9 mouse cellular contexts compared by ENCODE assay signal in genomic region chr2:124298351-124298750, GRCm38 (mm10).
DNase-seq lines count a peak whose midpoint lies in the region; ATAC-seq and TF ChIP-seq lines count a peak whose summit lies in the region.
"Had no signal": no experiment of that assay in that cellular context is flagged by ENCODE, and none has a peak within 500 bp of the region (broad histone marks: within the 10 kb centered on the region; RNA-seq: fewer than 3 reads in every experiment).

No protein-coding gene starts in this region.

- H3K36me3 ChIP-seq in lung, postnatal 0 days (ENCODE audit: insufficient read depth, low read length), result no peaks in the 10 kb centered on the region
- H3K36me3 ChIP-seq: heart, embryonic 13.5 days had no signal

- no peak overlapping the region for H3K4me3 ChIP-seq in lung, postnatal 0 days (ENCODE audit: low read depth, low read length)
- H3K4me3 ChIP-seq: heart, embryonic 13.5 days had no signal

- no peak overlapping the region for H3K27ac ChIP-seq in lung, postnatal 0 days (ENCODE audit: low read length)
- H3K27ac ChIP-seq: heart, embryonic 13.5 days; liver, embryonic 14.5 days had no signal

- no peak overlapping the region for H3K9ac ChIP-seq in lung, postnatal 0 days (replicated peaks; ENCODE audit: low read depth)
- H3K9ac ChIP-seq: heart, embryonic 13.5 days; liver, embryonic 14.5 days had no signal

- DNase-seq in lung, adult 18-20 months, result peak; percentile 3 to 14
- DNase-seq in lung, postnatal 0 days (ENCODE audit: low spot score), result no peak
- DNase-seq in cerebellum, adult 9-10 months, result peak; percentile 28
- peak; percentile 1 for DNase-seq in heart, postnatal 25 days (ENCODE audit: low spot score)
- peak; percentile 22 for DNase-seq in skeletal muscle tissue, adult 2 months (ENCODE audit: low read depth, low spot score)
- no peak for DNase-seq in right cerebral cortex, postnatal 25 days

- intact Hi-C loops in heart, postnatal 25 days (cut with DNase I), result loop anchor here (5.0 kb wide), 1 partner anchor 629 kb away; no protein-coding TSS in a partner anchor

- no peak for ATAC-seq in lung, postnatal 0 days
- no peak for ATAC-seq in megakaryocyte-erythroid progenitor cell, adult 5-6 weeks (replicated peaks; ENCODE audit: low FRiP score, low TSS enrichment, poor library complexity, severe bottlenecking)

- no peak overlapping the region for H3K4me2 ChIP-seq in lung, postnatal 0 days (replicated peaks; ENCODE audit: low read depth, low read length)
- H3K4me2 ChIP-seq: heart, embryonic 13.5 days had no signal

- no peaks in the 10 kb centered on the region for H3K27me3 ChIP-seq in lung, postnatal 0 days (replicated peaks; ENCODE audit: insufficient read depth, low read length)
- H3K27me3 ChIP-seq: heart, embryonic 13.5 days had no signal

- TF ChIP-seq EP300 in lung, postnatal 0 days (IDR thresholded peaks at IDR 0.05), result no peak

- no peaks in the 10 kb centered on the region for H3K9me3 ChIP-seq in lung, postnatal 0 days (ENCODE audit: low read length)
- H3K9me3 ChIP-seq: heart, embryonic 13.5 days had no signal

- no peaks in the 10 kb centered on the region for H3K4me1 ChIP-seq in lung, postnatal 0 days (ENCODE audit: insufficient read depth, low read depth, low read length)

- TF ChIP-seq CTCF in lung, postnatal 0 days (IDR thresholded peaks at IDR 0.05), result no peak

- 48% methylated on average over 5 of the region's 5 CpGs for WGBS in lung, postnatal 0 days

Comparison
In these comparisons a context has a peak if more than half of its experiments do, and no peak if none do; other contexts are left out.
1. DNase-seq: peak in lung, adult 18-20 months (2 of 2), cerebellum, adult 9-10 months (single experiment), heart, postnatal 25 days (single experiment) and skeletal muscle tissue, adult 2 months (single experiment); none in lung, postnatal 0 days (single experiment) and right cerebral cortex, postnatal 25 days (single experiment).